Mouse (Mus musculus) urinary bladder, postnatal 14 days (tissue): ENCODE results near the gene Pon1.
"Not testable (repeated sequence)": the region's sequence is repeated elsewhere in the genome, so short reads cannot be mapped to it uniquely, and the experiment has no call there.

ENCODE experiments used
- DNase-seq: peaks from one replicate; pipeline ENCODE4 v3.0.0; 2021; ENCODE audit warnings: low spot score

Gene Pon1

DNA sequence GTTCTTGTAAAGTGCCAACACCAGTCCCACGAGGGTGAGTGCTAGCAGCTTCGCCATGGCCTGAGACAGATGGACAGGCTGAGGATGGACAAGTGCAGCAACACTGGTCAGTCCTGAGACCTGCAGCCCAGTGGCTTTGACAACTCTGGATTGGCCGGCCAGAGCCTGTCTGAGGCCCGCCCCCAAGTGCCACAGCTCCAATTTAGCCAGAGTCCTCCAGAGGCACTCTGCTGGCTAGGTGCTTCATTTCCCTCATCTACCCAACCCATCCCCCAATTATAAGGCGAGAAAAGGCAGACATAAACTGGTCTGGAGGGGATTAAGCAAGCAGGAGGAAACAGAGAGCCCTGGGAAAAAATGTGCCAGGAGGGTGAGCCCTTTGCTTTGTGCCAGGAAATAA is at the start of gene Pon1:
Pon1 (minus strand) TSS at position 254 of the 400 bp plus-strand sequence.
- no peak for DNase-seq

- DNase-seq, result no peak
Measured at GRCm38 (mm10) chr6:5238799-5239198, 45.1 kb upstream of the Pon1 start.

GRCm38 (mm10) chr6:5237510-5237909 is 43.8 kb upstream of the Pon1 start:
- no peak for DNase-seq

DNA sequence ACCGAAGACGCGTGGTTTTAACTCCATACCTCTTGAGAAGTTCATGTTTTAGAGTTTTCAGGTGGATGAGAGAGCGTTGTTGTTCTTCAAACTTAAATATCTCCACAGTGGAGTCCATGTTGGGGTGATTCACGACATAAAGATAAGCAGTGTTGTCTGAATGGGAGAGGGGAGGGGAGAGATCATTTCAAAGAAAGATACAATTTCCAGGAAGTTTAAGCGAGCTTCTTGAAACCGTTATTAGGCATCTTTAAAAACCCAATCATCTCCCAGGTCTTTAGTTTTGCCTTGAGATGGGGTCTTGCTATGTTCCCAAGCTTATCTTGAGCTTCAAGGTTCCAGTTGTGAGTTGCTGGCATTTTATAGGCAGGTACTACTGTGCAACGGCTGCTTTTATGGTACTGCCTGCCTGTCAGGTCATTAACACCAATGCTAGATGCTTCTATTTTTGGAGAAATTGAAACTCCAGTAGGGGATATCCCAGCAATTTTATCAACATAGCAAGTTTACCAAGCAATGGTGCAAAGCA is 43.2 kb upstream of the Pon1 start:
- no peak for DNase-seq

DNA sequence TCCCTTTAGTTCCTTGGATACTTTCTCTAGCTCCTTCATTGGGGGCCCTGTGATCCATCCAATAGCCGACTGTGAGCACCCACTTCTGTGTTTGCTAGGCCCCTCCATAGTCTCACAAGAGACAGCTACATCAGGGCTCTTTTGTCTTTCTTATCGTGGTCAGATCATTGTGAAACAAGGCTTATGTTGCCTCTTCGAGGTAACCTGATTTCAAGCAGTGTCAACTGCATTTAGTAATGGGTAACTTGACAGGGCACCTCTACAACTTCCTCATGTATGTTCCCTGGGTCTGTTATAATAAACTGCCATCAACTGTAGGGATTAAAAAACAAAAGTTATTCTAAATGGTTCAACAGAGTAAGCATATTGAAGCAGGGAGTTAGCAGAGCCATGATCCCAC is 40.8 kb upstream of the Pon1 start:
- DNase-seq, result no peak

GRCm38 (mm10) chr6:5233812-5234211 is 40.1 kb upstream of the Pon1 start:
- no peak for DNase-seq

DNA sequence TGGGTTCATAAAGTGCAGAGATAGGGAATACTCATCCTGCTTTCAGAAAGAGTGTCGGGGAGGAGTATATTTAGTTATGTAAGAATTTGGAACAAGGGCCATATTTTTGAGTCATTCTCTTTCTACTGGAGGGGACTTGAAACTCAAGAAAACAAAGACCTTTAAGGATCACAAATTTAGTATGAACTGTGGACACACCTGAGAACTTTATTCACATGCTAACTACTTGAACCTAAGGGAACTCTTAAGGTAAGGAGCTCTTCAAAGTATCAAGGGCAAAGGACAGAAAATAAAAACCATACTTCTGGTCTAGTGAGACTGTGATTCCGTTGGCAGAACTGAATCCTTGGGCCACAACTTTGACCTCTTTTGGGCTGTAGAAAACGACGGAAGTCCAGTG is 38.3 kb upstream of the Pon1 start:
- DNase-seq, result no peak

DNA sequence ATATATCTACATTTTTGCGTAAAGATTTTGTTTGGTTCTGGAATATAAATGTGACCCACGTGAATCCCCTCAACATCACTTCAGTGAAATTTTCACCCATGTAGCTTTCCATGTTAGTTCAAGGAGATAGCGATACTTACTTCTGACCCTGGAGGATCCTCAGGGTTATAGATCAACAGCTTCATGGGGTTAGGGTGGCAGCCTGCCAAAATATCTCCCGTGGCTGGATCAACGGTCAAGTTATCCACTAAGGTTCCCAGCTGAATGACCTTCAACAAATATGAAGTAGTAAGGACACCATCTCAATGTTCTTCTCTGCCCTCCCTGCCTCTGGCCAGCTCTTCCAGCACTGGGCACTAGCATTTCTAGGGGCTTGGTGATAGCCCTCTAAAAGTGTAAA is 36.5 kb upstream of the Pon1 start:
- no peak for DNase-seq

DNA sequence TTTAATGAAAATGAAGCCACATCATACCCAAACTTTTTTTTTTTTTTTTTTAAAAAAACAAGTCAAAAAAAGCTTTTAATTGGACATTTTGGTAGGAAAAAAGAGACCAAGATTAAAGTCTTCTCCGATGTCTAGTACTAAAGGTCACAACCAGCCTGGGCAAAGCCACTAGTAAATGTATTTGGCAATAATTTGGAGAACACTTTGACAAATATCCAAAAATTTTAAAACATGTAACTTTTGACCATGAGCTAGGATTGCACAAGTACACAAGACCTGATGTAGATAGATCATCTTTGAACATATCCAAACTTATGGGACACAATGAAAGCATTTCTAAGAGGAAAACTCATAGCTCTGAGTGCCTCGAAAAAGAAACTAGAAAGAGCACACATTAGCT is 29.8 kb upstream of the Pon1 start:
- DNase-seq, result not testable (repeated sequence)

- no peak for DNase-seq
Measured at GRCm38 (mm10) chr6:5222080-5222479, 28.3 kb upstream of the Pon1 start.

DNA sequence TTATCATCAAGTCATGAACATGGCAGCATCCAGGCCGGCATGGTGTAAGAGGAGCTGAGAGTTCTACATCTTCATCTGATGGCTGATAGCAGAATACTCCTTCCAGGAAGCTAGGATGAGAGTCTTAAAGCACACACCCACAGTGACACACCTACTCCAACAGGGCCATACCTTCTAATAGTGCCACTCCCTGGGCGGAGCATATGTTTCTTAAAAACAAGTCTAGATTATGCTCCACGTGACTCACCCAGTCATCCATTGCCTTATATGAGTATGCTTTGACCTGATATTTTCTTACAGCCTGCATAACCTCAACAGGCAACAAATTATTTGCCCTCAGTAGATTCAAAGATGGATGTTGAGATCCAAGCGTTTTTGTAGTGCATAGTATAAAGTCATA is 24.4 kb upstream of the Pon1 start:
- DNase-seq, result no peak

DNA sequence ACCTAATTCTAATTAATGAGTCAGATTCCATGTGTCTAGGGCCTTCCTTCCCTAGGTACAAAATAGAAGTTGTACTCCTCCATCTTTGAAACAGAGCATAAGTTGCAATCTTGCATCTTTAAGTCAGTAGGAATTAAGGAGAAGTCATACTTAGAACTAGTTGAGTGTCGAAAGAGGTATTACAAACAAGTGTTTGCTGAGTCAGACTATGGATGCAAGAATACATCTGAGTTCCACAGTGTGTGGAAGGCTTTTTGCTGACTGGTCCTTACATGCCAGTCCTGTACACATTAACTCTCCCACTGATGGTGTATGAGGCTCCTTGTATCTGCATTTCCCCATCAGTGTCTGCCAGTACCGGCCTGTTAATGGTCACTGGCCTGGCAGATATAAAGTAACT is 14.1 kb upstream of the Pon1 start:
- no peak for DNase-seq

DNA sequence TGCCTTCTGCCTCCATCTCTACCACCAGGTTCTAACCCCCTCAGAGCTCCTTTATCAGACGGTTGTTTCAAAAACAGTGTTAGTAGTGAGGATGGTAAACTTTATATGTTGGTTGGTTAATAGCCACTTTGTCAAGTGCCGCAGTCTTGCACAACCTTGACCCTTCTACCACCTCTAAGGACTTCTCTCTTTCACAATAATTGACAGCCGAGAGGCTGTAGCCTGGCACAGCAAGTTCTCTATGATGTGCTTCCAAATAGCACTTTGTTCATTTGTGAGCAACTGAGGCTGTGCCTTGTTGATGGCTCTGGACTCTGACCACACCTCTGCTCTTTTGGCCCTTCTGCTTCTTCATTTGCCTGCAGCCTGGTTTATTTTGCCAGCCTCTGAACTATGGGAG is 6.2 kb upstream of the Pon1 start:
- DNase-seq, result no peak

- no peak for DNase-seq
Measured at GRCm38 (mm10) chr6:5199376-5199905, 5.7 kb upstream of the Pon1 start.

- DNase-seq, result no peak
Measured at GRCm38 (mm10) chr6:5198590-5198989, 4.8 kb upstream of the Pon1 start.

DNA sequence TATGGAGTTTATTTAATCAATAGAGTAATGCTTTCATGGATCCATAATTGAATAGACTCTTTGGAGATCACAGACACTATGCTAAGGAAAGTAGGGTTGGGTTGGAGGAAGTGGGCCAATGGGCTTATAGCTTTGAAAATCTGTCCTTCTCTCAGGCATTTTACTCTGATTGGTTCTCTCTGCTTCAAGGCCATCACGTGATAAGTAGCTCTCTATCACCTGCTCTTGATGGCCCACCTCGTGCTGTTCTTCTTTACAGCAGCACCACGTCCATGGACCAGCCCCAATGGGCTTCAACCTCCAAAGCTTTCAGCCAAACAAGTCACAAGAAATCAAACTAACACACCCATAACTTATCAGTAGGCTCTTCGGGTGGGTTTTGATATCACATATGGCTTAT is 3.0 kb downstream of the Pon1 start:
- DNase-seq, result no peak

- peak; percentile 36 for DNase-seq
Measured at GRCm38 (mm10) chr6:5189507-5189906, 4.2 kb downstream of the Pon1 start.

DNA sequence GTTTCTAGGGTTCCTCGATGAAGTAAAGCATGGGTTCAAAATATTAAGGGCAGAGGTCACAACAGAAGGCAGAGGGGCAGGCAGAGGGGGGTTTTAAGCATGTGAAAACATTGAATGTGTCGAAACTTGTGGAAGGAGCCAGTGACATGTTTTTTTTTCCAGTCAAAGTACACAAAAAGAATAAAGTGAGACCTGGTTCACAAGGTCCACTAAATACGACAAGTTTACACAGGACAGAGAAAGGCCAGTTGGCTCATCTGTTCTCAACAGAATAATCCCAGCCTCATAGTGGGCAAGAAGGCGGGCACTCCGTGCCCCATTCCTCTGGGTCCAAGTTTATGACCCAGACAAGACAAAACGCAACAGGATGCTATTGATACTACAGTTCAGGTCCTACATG is 4.8 kb downstream of the Pon1 start:
- DNase-seq, result no peak

DNA sequence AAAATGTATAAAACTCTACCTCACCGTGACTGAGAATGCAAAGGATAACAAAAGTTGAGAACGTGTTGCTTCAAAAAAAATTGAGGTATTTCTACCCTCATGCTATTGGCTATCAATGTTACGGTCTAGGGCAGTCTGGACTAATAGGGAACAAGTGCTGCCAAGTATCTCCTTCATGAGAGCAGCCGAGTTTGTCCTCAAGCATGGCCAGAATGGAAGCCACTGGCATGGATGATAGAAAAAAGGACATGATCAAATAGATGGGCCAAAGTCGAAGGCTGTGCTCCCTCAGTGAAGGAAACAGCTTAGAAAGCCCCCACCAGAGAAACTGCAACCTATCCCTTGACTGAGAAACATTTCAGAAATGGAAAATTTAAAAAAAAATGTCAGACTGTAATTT is 5.7 kb downstream of the Pon1 start:
- no peak for DNase-seq

DNA sequence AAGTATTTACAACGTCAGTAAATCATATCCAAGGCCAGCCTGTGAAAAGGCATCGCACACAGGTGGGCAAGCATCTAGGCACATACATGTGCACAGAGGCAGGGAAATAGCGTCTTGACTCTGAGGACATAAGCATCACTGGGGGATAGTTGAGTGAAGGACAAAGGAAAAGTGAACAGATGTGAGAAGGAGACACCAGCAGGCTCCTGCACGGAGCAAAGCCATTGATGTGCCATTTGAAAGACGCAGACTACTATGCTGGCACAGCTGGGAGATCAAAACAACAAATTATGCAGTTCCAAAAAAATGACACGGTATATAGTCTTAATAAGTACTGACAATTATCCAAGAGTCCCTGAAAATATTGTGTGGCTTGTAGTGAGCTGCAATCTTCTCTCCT is 6.2 kb downstream of the Pon1 start:
- DNase-seq, result no peak

DNA sequence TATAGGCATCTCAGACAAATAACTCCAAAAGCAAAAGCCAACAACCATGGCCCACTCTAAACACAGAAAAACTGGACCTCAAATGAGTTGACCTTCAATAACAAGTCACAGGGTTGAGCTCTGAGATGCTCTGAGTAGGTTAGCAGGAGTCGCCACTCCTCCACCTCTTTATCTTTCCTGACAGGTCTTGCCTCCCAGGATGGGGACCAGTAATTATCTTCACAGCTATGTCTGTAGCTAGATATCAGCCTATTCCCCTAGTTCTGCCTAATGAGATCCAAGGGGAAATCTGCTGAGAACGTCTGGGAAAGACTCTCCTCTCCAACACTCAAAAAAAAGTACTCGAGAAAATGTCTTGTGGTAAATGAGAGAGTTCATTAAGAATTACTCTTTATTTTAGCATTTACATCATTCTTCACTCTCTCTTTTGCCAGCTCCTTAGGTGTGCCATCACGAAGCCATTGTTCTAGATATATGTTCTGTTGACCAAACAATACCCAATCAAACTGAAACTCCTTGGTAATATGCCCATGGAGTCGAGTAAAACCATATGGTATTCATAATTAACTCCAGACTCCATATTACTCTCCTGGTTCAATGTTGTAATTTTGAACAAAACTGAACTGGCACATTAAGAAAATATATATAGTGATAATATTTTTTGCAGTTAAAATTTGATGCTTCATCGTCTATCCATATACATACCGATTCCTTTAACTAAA is 7.4 kb downstream of the Pon1 start:
- no peak for DNase-seq

DNA sequence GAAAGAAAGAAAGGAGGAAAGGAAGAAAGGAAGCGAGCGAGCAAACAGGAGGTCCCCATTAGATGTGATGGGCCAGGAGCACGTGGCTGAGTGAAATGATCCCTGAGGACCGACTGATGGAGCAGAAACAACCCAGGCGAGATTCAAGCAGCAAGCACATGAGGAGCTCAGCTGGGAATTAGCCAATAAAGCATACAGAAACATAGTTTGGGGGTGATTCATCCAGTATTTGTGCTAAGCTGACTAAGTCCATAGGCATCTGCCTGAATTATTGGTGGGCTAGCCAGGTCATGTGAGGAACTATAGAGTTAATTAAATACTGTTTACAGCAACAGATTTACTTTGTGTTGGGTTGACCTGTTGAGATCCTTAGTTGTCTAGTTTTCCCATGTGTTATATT is 13.1 kb downstream of the Pon1 start:
- no peak for DNase-seq

DNA sequence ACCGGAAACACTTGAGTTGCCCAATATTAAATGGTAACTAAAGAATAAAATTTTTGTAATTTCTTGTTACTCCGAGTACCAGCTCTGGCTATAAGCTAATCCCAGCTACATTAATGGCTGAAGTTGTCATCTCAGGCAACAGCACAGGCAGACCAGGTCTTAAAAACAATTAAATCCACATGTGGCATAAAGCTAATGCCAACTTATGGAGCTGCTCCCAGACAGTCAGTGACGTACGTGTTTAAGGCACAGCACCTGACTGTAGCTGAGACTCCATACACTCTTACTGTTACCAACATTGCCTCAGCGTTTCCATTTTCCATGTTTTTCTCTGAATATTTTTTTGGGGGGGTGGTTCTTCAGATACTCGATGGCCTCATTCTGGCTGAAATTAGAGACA is 14.6 kb downstream of the Pon1 start:
- DNase-seq, result no peak
